Mouse (Mus musculus): ENCODE results near the gene Flt3. TPM values are rescaled to one million over a fixed set of nuclear protein-coding genes. Genes with fewer than 3 reads are reported as not detected.

Gene Flt3
- polyA plus RNA-seq, 1 experiment from 2014 or later, result 1.2 TPM

- Histone ChIP-seq H3K9me3 (replicated peaks; ENCODE audit: control insufficient read depth, low read length, poor library complexity, severe bottlenecking) (no peaks in the 10 kb centered on the region), H3K4me3 (ENCODE audit: low read depth, low read length) (no peak overlapping the region), H3K27ac (ENCODE audit: low read length) (no peak overlapping the region), H3K4me2 (ENCODE audit: low read length) (no peak overlapping the region), H3K27me3 (ENCODE audit: control insufficient read depth, insufficient read depth, low read depth, low read length) (peaks cover 89% of the 10 kb centered on the region), H3K36me3 (ENCODE audit: control insufficient read depth, insufficient read depth, low read length) (no peaks in the 10 kb centered on the region), H3K4me1 (ENCODE audit: control insufficient read depth, insufficient read depth, low read length) (peaks cover 7% of the 10 kb centered on the region; the same call in 1 of the 2 replicates), H3K9ac (ENCODE audit: low read depth, low read length) (no peak overlapping the region)
- ATAC-seq, result no peak
- under 1% methylated on average over 54 of the region's 54 CpGs for WGBS
Observed at GRCm38 (mm10) chr5:147304276-147305155, 95.8 kb downstream of the Flt3 start.

- 3% methylated on average over 13 of the region's 13 CpGs for WGBS
Observed at GRCm38 (mm10) chr5:147302746-147303400, 97.4 kb downstream of the Flt3 start.

GRCm38 (mm10) chr5:147302141-147302540, 98.1 kb downstream of the Flt3 start:
- no peak for ATAC-seq
- H3K4me1 ChIP-seq (ENCODE audit: control insufficient read depth, insufficient read depth, low read length), result peaks cover 10% of the 10 kb centered on the region; the same call in 1 of the 2 replicates
- no peak overlapping the region for H3K27ac ChIP-seq (ENCODE audit: low read length)
- 4% methylated on average over 8 of the region's 8 CpGs for WGBS
- H3K27me3 ChIP-seq (ENCODE audit: control insufficient read depth, insufficient read depth, low read depth, low read length), result peaks cover 89% of the 10 kb centered on the region
- no peak overlapping the region for H3K4me3 ChIP-seq (ENCODE audit: low read depth, low read length)
- H3K36me3 ChIP-seq (ENCODE audit: control insufficient read depth, insufficient read depth, low read length), result no peaks in the 10 kb centered on the region
- no peak overlapping the region for H3K4me2 ChIP-seq (ENCODE audit: low read length)
- no peaks in the 10 kb centered on the region for H3K9me3 ChIP-seq (replicated peaks; ENCODE audit: control insufficient read depth, low read length, poor library complexity, severe bottlenecking)
- H3K9ac ChIP-seq (ENCODE audit: low read depth, low read length), result no peak overlapping the region

More at GRCm38 (mm10) chr5:147302746-147303400, 97.4 kb downstream of the Flt3 start:
- H3K27me3 ChIP-seq (ENCODE audit: control insufficient read depth, insufficient read depth, low read depth, low read length), result peaks cover 89% of the 10 kb centered on the region
- peaks cover 10% of the 10 kb centered on the region; the same call in 1 of the 2 replicates for H3K4me1 ChIP-seq (ENCODE audit: control insufficient read depth, insufficient read depth, low read length)
- no peak for ATAC-seq
- no peak overlapping the region for H3K9ac ChIP-seq (ENCODE audit: low read depth, low read length)
- no peak overlapping the region for H3K4me3 ChIP-seq (ENCODE audit: low read depth, low read length)
- H3K27ac ChIP-seq (ENCODE audit: low read length), result no peak overlapping the region
- no peak overlapping the region for H3K4me2 ChIP-seq (ENCODE audit: low read length)
- no peaks in the 10 kb centered on the region for H3K9me3 ChIP-seq (replicated peaks; ENCODE audit: control insufficient read depth, low read length, poor library complexity, severe bottlenecking)
- H3K36me3 ChIP-seq (ENCODE audit: control insufficient read depth, insufficient read depth, low read length), result no peaks in the 10 kb centered on the region

- no peak for ATAC-seq
- Histone ChIP-seq H3K27me3 (ENCODE audit: control insufficient read depth, insufficient read depth, low read depth, low read length) (peaks cover 89% of the 10 kb centered on the region), H3K4me3 (ENCODE audit: low read depth, low read length) (no peak overlapping the region), H3K4me1 (ENCODE audit: control insufficient read depth, insufficient read depth, low read length) (peaks cover 8% of the 10 kb centered on the region; the same call in 1 of the 2 replicates), H3K27ac (ENCODE audit: low read length) (no peak overlapping the region), H3K4me2 (ENCODE audit: low read length) (no peak overlapping the region), H3K9me3 (replicated peaks; ENCODE audit: control insufficient read depth, low read length, poor library complexity, severe bottlenecking) (no peaks in the 10 kb centered on the region), H3K36me3 (ENCODE audit: control insufficient read depth, insufficient read depth, low read length) (no peaks in the 10 kb centered on the region), H3K9ac (ENCODE audit: low read depth, low read length) (no peak overlapping the region)
- WGBS, result 1% methylated on average over 10 of the region's 10 CpGs
Observed at GRCm38 (mm10) chr5:147301781-147302070, 98.6 kb downstream of the Flt3 start.

GRCm38 (mm10) chr5:147300917-147301780, 99.1 kb downstream of the Flt3 start:
- no peaks in the 10 kb centered on the region for H3K9me3 ChIP-seq (replicated peaks; ENCODE audit: control insufficient read depth, low read length, poor library complexity, severe bottlenecking)
- H3K36me3 ChIP-seq (ENCODE audit: control insufficient read depth, insufficient read depth, low read length), result no peaks in the 10 kb centered on the region
- no peak overlapping the region for H3K4me2 ChIP-seq (ENCODE audit: low read length)
- peaks cover 6% of the 10 kb centered on the region; the same call in 1 of the 2 replicates for H3K4me1 ChIP-seq (ENCODE audit: control insufficient read depth, insufficient read depth, low read length)
- no peak overlapping the region for H3K9ac ChIP-seq (ENCODE audit: low read depth, low read length)
- under 1% methylated on average over 21 of the region's 21 CpGs for WGBS
- no peak overlapping the region for H3K4me3 ChIP-seq (ENCODE audit: low read depth, low read length)
- H3K27me3 ChIP-seq (ENCODE audit: control insufficient read depth, insufficient read depth, low read depth, low read length), result peaks cover 87% of the 10 kb centered on the region
- no peak overlapping the region for H3K27ac ChIP-seq (ENCODE audit: low read length)
- no peak for ATAC-seq

GRCm38 (mm10) chr5:147300001-147300363, 100.3 kb downstream of the Flt3 start:
- WGBS, result 2% methylated on average over 4 of the region's 4 CpGs
- Histone ChIP-seq H3K27ac (ENCODE audit: low read length) (no peak overlapping the region), H3K27me3 (ENCODE audit: control insufficient read depth, insufficient read depth, low read depth, low read length) (peaks cover 85% of the 10 kb centered on the region), H3K4me2 (ENCODE audit: low read length) (no peak overlapping the region; the same call in 1 of the 2 replicates), H3K9ac (ENCODE audit: low read depth, low read length) (no peak overlapping the region), H3K4me1 (ENCODE audit: control insufficient read depth, insufficient read depth, low read length) (peaks cover 6% of the 10 kb centered on the region; the same call in 1 of the 2 replicates), H3K36me3 (ENCODE audit: control insufficient read depth, insufficient read depth, low read length) (no peaks in the 10 kb centered on the region), H3K9me3 (replicated peaks; ENCODE audit: control insufficient read depth, low read length, poor library complexity, severe bottlenecking) (no peaks in the 10 kb centered on the region), H3K4me3 (ENCODE audit: low read depth, low read length) (no peak overlapping the region)
- ATAC-seq, result no peak

- under 1% methylated on average over 41 of the region's 41 CpGs for WGBS
- Histone ChIP-seq H3K9me3 (replicated peaks; ENCODE audit: control insufficient read depth, low read length, poor library complexity, severe bottlenecking) (no peaks in the 10 kb centered on the region), H3K36me3 (ENCODE audit: control insufficient read depth, insufficient read depth, low read length) (no peaks in the 10 kb centered on the region), H3K27me3 (ENCODE audit: control insufficient read depth, insufficient read depth, low read depth, low read length) (peaks cover 85% of the 10 kb centered on the region), H3K4me3 (ENCODE audit: low read depth, low read length) (peak overlapping the region; percentile 6; the same call in 1 of the 2 replicates), H3K27ac (ENCODE audit: low read length) (no peak overlapping the region), H3K4me1 (ENCODE audit: control insufficient read depth, insufficient read depth, low read length) (peaks cover 4% of the 10 kb centered on the region; the same call in 1 of the 2 replicates), H3K4me2 (ENCODE audit: low read length) (peak overlapping the region; percentile 34), H3K9ac (ENCODE audit: low read depth, low read length) (no peak overlapping the region)
- no peak for ATAC-seq
Observed at GRCm38 (mm10) chr5:147299255-147300000, 100.9 kb downstream of the Flt3 start.

- H3K27me3 ChIP-seq (ENCODE audit: control insufficient read depth, insufficient read depth, low read depth, low read length), result peaks cover 87% of the 10 kb centered on the region
- H3K4me3 ChIP-seq (ENCODE audit: low read depth, low read length), result no peak overlapping the region
- no peaks in the 10 kb centered on the region for H3K9me3 ChIP-seq (replicated peaks; ENCODE audit: control insufficient read depth, low read length, poor library complexity, severe bottlenecking)
- H3K36me3 ChIP-seq (ENCODE audit: control insufficient read depth, insufficient read depth, low read length), result no peaks in the 10 kb centered on the region
- 56% methylated on average over 5 of the region's 5 CpGs for WGBS
- no peak overlapping the region for H3K9ac ChIP-seq (ENCODE audit: low read depth, low read length)
- 0 out of 2 replicates have a peak, but pooled peaks cover 3% of the 10 kb centered on the region for H3K4me1 ChIP-seq (ENCODE audit: control insufficient read depth, insufficient read depth, low read length)
- H3K4me2 ChIP-seq (ENCODE audit: low read length), result no peak overlapping the region
- no peak overlapping the region for H3K27ac ChIP-seq (ENCODE audit: low read length)
- ATAC-seq, result no peak
Observed at GRCm38 (mm10) chr5:147297249-147297648, 103.0 kb downstream of the Flt3 start.

All from midbrain, embryonic 16.5 days (tissue).